Mouse (Mus musculus) adipocyte (in vitro differentiated cells): ENCODE data around the gene Mvb12b.

Experiments
- DNase-seq: peaks from one replicate; pipeline ENCODE4 v3.0.0-alpha.2; 2016; ENCODE audit warnings: low spot score

The Mvb12b gene

DNA sequence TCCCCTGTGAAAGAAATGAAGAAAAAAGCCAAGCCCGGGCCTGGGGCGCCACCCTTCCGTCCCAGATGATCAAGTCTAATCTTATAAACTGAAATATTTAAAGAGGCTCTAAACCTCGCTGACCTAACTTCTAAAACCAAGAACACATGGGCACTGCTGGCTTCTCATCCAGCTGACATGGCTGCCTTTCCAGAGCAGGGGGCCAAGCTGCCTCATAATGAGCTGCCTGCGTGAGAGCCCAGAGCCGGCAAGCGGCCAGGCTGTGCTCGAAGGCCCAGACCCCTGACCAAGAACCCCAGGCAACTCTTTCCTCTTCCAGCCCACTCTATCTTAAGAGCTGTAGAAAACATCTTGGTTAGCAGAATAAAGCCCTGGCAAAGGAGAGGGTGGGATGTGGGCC, 73.2 kb downstream of the Mvb12b start:
- DNase-seq = no peak

DNA sequence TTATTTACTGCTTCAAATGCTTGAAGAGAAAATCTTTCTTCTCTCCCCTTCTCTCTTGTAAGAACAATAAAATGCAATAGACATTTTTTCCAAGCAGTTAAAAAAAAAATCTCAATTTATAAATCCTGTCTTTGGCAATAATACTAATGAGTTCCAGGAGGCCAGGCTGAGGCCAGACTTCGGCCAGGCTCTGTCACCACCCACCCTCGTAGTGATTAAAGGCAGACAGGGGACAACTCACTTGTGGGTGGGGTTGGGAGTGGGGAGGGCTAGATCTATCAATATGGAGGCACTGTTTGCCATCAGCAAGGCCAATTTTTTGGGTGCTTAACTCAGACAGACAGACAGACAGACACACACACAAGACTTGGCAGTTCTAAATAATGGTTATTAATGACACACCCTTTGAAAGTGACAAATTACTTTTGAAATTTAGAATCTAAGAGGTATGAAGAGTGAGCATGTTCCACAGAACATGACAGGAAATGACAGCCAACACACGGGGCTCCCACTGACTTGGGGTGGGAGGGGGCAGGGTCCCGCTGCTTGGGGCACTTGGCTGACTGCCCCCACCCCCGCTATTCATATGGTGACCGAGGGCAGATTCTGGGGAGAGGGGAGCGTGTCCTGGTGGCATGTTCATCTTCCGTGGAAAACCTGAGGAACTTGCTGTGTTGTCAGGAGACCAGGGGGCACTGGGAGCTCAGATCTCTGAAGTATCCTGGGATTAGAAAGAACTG, 74.1 kb downstream of the Mvb12b start:
- DNase-seq = no peak

DNA sequence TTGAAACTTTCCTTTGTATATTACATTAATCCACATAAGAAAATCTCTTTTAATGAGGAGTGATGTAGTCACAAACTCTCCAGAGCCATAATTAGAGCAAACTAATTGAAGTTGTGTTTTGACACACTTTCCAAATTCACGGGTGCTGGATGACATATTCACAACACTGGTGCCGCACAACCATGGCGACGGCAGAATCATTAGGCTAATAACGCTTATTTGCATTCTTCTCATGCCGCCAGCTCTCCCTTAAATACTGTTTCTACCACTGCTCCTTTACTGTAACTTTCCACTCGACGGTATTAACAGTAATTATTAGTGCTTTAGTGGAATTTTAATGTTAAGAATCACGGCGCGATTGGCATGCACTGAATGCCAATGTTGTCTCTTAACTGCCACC, 74.8 kb downstream of the Mvb12b start:
- no peak for DNase-seq

DNA sequence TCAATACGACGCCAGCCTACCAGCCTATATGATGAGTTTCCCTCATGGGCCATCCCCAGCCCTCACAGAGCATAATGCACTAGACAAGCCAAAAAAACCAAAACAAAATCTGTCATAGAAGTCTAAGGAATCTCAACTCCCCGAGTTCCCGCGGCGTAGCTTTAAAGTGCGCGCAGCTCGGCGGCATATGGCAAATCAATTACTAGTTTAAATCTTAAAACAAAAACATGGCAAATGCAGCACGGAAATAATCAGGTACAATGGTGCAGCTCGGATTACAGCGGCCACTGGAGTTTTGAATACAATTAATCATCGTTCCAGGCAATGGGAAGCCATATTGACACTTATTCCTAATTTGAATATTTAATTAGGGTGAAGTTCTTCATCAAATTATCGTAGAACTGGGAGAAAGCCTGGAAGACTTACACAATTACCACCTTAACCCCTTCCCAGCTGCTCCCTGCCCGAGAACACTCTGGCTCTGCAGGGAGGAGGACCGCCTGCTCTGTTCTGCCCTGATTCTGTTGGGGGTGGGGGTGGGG, 76.3 kb downstream of the Mvb12b start:
- DNase-seq = no peak

DNA sequence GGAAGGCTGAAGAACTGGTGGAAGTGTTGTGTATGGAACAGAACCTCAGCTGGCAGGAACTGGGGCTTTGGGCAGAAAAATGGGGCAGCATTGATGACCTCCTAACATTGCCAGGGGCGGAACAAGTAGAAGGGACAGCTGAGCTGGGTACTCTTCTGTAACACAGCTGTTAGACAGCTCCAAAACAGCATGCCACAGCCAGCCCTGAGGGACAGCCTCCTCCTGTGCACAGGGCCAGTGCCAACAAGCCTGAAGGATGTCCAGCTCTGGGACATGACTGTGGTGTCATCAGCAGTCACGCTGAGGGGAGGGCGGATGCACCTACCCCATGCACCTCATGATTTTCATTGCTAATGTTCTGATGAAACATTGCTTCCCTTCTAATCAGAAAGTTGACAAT, 78.7 kb downstream of the Mvb12b start:
- DNase-seq = no peak

DNA sequence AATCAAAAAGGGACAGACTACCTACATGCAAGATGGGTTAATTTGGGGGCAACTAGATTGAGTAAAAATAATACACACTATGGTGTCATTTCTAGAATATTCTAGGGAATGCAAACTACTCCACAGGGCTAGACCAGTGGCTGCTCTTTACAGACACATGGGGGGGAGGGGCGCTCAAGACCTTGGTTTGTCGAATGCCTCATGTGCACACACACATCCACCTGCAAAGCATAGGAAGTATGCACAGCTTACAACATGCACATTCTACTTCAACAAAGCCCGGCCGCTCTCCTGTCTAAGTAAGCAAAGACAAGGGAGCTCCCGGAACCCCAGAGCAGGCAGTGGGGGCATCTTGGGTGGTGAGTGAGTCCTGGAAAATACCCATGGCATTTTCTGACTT, 79.7 kb downstream of the Mvb12b start:
- no peak for DNase-seq

DNA sequence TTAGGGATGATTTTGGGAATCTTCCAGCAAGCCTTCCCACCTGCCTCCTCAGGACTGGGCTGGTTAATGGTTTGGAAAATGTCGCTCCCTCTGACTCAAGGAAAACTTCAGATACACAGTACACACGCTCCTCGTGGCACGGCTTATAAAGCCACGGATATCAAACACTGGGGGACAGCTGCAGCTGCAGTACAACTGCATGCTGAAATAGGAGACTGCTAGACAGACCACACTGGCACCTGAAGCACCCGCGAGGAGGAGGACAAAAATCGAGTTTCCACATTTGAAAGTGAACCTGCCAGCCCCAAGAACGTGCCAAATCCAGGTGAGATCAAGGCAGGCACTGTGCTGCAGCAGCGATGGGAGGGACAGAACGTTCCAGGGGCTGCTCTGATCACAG, 82.1 kb downstream of the Mvb12b start:
- no peak for DNase-seq

DNA sequence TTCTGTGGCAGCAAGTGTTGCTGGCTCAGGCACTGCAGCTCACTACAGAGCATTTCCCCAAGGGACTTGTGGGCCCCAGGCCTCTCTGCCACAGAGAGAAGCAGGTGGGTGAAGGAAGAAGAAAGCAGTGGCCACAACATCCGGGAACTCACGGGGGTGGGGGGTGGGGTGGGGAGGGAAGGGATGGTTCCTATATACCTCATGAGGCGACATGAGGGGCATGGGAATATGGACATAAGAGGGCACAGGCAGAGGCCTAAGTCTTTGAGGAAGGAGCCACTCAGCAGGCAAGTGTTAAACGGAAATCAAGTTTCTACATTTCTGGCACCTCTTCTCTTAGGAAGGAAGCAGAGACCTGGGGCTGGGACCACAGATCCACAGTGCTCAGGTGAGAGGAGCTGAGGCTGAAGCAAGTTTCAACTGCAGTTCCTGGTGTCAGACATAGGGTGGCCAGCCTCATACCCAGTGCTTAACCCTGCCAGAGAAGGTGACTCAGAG, 84.0 kb downstream of the Mvb12b start:
- no peak for DNase-seq

DNA sequence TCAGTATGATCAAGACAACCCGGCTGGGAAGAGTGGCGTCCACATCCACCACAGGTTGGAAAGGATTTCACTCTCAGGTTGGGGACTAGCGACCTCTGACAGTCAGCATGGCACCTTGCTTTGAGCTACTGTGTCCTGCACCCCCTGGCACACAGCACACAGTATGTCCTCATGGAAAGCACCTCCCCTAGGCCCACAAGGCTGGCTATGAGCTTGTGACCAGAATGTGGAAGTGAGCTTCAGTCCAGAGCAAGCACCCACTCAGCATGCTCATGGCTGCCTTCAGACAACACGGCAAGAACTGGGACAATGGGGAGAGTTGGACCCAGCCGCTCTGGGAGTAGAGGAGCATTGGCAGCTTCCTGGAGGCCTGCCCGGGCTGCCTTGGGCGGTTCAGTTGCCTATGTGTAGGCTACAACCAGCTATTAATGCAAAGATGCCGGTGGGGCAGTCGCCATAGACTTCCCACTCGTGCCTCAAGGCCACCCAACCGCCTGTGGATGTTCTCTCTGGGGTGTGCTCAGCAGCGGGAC, 84.6 kb downstream of the Mvb12b start:
- no peak for DNase-seq

DNA sequence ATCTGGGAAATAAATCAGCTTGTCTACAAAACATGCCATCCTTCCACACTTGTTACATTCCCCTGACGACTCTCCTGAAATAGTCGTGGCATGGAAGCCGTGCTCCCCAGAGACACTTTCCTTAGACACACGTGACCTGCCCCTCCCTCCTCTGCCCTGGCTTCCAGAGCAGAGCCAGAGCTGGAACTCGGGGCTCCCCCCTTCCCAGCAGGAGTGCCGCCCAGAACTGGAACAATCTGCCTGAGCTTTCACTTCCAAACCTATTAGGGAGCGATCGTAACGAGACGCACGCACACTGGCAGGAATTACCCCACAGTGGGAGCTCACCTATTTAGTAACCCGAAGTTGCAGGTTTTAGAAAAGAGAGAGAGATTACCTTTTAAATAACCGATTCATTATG, 86.0 kb downstream of the Mvb12b start:
- no peak for DNase-seq

DNA sequence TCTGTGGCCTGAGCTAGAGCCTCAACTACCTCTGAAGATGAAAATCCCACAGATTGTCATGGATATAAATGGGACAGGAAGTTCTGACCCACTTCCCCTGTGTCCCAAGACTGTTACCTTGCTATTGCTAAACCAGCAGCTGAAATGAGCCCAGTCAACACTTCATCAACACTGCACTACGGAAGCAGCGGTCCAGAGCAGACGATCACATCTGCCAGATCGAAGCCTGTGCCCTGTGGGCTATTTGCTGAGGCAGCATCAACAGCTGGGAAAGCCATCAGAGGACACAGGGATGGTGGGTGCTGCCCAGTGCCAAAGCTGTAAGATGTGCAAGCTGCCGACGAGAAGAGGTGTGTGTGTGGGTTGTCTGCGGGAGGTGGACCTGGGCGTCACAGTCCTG, 86.4 kb downstream of the Mvb12b start:
- DNase-seq = no peak

DNA sequence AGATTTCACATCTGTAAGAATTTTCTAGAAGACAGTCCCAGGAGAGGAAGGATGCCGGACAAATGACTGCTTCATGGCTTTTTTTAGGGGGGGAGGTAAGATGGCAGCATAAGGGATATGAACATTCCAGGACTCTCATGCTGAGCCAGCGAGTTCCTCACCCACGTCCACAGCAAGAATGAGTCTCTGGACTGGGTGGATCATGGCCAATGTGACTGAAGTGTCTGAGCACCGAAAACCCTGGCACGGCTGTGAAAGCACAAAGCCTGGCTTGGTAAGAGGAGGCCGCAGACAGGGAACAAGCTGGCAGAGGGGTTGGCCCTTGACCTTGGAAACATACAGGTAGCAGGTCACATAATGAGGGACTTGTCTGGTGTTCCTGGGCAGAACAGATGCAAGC, 87.5 kb downstream of the Mvb12b start:
- DNase-seq = no peak

DNA sequence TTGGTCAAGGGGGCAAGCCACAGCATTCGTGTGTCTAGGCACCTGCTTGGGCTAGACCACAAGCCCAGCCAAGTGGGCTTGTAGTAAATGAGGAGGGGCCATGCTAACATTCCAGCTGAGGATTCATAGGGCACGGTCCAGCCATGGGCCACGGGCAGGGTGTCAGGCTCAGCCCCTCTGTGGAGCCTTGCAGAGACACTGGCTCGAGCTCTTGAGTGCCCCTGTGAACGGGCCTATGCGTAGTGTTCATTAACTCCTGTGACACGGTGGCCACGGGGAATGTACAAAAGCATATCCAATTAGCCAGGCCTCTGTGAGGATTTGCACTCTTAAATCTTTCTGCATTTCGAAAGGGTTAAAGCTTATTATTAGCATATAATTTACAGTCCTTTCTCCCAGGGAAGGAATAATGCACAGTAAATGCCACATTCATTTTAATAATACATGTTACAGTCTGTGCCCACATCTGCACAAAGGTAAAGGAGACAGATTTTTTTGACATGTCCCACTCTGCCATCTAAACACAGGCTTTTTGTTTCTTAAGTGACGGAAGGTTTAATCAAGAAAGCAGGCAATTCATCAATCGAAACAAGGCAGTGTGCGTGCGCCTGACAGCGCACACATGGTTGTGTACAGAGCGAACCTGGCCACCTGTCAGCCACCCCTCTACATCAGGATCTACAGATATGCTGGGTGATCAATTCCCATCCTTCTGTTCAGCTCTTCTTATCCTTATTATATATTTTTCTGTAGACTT, 91.9 kb downstream of the Mvb12b start:
- DNase-seq = no peak

DNA sequence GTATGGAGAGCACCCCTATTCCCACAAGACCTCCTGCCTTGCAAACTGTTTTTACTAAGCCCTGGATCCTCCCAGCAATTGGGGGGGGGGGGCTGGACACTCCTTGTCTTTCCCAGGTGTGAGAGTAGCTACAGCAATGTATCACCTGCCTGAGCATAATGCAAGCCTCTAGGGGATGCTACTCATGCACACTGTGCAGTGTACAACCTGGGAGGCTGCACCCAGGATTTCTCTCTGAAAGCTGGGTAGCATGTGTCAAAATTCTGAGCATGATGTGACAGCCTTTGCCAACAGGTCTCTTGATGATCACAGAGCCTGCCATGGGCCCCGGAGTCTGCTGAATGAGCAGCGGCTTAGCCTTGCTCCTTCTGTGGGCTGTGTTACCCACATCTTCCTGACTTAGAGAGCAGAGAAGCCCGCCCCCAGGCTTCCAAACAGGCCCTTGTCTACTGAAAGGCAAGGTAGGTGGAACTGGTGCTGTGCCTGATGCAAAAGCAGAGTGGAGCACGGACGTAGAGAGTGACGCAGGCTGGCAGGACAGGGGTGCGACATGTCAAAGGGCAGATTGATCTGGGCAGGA, 92.7 kb downstream of the Mvb12b start:
- no peak for DNase-seq

DNA sequence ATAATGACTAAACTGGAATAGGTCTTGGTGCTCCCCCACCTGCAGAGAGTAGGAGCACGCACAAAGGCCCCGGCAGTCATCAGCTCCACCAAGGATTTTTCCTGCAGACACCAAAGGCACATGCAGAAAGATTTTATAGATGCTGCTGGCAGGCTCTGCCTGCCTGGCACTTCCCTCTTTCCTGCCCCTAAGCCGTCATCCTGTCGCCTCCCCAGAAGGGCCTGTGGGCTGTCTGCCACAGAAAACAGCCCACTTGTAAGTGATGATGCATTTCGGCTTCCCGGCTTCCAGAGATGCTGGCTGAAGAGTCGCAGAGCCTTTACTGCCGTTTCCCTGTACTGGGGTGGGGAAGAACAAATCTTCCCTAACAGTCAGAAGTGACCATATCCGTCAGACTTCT, 93.3 kb downstream of the Mvb12b start:
- DNase-seq = no peak

DNA sequence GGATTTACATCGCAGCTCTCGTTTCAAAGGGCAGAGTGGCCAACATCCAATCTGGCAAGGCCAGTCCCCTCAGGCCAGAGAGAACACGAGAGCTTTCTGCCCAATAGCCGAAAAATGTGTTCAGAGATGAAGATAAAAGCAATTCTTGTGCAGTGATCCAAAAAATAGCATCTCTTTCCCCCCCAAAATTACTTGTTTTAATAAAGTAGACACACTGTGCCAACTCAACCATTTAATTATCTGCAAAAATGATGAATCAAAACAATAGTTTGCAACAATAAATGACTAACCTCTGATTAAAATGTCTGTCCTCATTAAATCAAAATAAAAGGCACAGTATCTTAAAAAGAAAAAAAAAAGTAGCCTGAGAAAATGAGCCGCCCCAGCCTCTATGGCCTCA, 97.4 kb downstream of the Mvb12b start:
- no peak for DNase-seq

DNA sequence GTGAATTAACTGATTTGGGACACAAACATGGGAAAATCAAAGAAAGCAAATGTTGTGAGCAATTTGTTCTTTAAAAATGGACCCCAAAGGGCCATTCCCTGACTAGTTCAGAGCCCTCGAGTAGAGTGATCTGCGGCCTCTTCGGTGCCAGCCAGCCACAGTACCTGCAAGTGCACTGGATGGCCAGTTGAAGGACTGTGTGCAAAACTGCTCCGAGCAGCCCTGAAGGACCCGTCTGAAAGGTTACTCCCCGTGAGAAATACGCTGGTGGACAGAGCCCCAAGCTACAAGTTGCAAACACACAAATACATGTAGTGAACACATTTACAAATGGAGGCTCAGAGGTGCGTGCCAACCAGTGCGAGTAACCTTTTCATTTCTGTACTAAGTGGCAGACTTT, 98.0 kb downstream of the Mvb12b start:
- no peak for DNase-seq

DNA sequence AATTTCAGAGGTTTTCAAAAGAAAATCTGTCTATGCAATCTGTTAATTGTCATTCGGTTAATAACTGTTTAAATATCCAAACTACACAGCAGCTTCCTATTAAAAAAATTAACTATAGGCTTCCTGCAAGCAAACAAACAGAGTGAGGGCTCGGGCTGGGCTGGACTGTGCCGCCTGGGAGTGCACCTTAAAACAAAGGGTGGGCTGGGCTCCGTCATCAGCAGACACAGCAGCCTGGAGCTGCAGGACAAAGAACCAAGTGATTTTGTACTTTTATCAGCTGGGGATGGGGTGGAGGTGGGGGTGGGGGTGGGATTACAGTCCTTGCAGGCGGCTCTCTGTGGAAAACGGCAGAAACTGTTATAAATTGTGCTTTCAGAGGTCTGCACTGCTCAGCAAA, 98.5 kb downstream of the Mvb12b start:
- DNase-seq = no peak

DNA sequence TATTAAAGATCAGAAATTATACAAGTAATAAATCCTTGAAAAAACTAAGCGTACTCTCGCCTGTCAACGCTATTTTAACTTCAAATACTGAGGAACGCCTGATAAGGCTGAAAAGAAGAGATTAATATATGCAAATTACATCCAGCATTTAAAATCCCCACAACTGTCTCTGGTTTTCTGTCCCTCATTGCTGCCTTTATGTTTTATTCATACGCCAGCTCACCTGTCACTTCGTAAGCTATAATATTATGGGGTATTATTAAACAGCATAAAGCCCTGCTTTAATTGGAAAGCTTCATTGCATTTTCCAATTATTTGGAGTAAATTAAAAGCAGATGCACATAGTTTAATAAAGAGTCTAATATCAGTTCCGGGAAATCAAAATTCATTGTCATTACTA, 98.9 kb downstream of the Mvb12b start:
- no peak for DNase-seq

DNA sequence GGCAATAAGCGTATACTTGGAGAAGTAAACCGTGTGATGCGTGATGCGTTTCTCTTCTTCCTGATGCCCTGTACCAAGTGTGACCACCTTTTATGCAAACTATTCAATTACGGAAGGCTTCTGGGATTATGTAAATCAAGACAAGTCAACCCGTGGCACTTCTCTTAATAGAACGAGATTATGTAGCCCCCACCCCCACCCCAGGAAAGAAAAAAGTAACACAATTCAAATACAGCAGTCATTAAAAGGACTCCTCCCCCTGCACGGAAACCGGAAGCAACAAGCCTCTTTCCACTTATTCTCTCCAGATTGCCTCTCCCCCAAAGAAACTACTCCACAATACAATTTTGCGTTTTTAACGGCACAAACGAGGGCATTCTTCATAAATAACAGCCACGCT, 99.6 kb downstream of the Mvb12b start:
- DNase-seq = no peak

DNA sequence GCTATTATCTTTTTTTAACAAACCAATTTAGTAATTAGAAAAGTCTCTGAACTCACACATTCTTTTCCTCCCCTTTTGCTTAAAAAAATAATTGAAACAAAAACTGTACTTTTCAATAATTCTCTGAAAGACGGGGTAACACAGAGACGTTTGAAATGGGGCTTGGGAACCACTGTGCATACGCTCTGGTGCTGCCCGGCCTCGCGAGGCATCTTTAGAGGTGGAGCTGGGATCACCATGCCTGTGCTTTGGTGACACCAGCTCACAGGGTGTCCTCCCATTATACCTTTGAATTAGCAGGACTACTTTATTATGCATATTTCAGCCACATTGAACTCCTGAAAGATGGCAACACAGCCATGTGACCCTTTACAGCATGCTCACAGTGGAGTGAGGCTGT, 101.7 kb downstream of the Mvb12b start:
- no peak for DNase-seq

DNA sequence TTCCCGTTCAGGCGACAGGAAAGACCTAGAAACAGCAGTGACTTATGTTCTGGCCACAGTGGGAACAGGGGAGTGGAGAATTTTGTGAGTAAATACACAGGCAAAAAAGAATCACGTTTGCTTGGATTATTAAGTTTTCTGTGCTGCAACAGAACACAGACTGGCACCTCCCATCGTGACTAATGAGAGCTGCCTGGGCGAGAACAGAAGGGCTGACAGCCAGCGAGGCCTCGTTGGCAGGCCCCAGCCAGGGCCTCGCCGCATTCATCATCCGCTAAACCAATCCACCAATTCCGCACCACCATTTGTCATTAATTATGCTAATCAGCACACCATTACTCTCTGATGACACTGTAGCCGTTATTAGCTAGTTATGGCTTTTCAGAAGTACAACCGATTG, 102.2 kb downstream of the Mvb12b start:
- DNase-seq = no peak

DNA sequence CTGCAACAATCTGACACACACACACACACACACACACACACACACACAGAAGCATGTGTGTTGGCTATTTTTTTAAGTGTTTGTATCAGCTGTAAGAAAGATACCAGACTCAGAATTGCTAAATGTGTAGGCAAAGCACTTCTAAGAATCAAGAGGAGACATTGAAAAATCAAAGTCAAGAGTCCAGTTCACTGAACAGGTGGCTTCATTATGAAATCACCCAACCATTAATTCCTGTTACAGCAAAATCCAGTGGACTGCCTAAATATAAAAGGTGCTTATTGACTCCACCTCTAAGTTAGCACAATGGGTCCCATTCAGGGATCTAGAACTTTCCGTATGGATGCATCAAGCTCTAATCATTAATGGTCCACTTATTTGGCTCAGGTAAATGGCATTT, 103.0 kb downstream of the Mvb12b start:
- no peak for DNase-seq
